Mouse (Mus musculus) ES-E14 (cell line): ENCODE data around the gene Fam178b. TPM values are rescaled to one million over a fixed set of nuclear protein-coding genes. Genes with fewer than 3 reads are reported as not detected.

Source experiments
- DNase-seq: peaks from one replicate; pipeline ENCODE4 v3.0.0-alpha.2; 2013; ENCODE audit warnings: low read depth, low spot score
- H3K27ac ChIP-seq: 2 replicates; pipeline ENCODE4 v1.5.1; 2012; ENCODE audit warnings: low read depth, mild to moderate bottlenecking, low read length, moderate library complexity, mixed read lengths; ENCODE audit not compliant: poor library complexity, insufficient read depth, severe bottlenecking
- H3K36me3 ChIP-seq: 2 replicates; pipeline ENCODE4 v1.6.1; 2012; ENCODE audit warnings: mild to moderate bottlenecking, low read length, moderate library complexity, mixed read lengths; ENCODE audit not compliant: control insufficient read depth, poor library complexity, insufficient read depth, severe bottlenecking
- H3K4me1 ChIP-seq, 2 experiments: fragments of 150-350 bp in 1 of 2; sonication (generic) in 1 of 2; 2 replicates each; pipeline ENCODE4 v1.6.1; 2012; ENCODE audit warnings: low read length in 2 of 2, mild to moderate bottlenecking in 1 of 2, mixed read lengths in 1 of 2; ENCODE audit not compliant: control insufficient read depth in 2 of 2, insufficient read depth in 2 of 2, poor library complexity in 1 of 2
- H3K4me3 ChIP-seq, 2 experiments: fragments of 150-350 bp in 1 of 2; sonication (generic) in 1 of 2; 2 replicates each; pipeline ENCODE4 v1.5.1; 2012; ENCODE audit warnings: low read length in 2 of 2, low read depth in 1 of 2, mild to moderate bottlenecking in 1 of 2, mixed read lengths in 1 of 2; ENCODE audit not compliant: insufficient read depth in 1 of 2, poor library complexity in 1 of 2, severe bottlenecking in 1 of 2
- H3K9ac ChIP-seq: 2 replicates; pipeline ENCODE4 v1.6.1; 2012; ENCODE audit warnings: low read depth, mild to moderate bottlenecking, low read length, mixed read lengths; ENCODE audit not compliant: poor library complexity, insufficient read depth, severe bottlenecking
- H3K9me3 ChIP-seq: fragments of 150-350 bp; sonication (generic); 2 replicates; pipeline ENCODE4 v1.6.1; 2012; ENCODE audit warnings: low read depth, mild to moderate bottlenecking, low read length; ENCODE audit not compliant: control insufficient read depth, insufficient read depth
- CHD2 ChIP-seq: IDR thresholded peaks from 2 replicates; pipeline ENCODE4 v1.6.1; 2014; ENCODE audit warnings: mild to moderate bottlenecking, low read depth, low read length, inconsistent platforms
- HCFC1 ChIP-seq: IDR thresholded peaks from 2 replicates; pipeline ENCODE4 v1.6.1; 2012; ENCODE audit warnings: low read length, inconsistent platforms, borderline replicate concordance; ENCODE audit not compliant: insufficient read depth
- MAFK ChIP-seq: IDR thresholded peaks from 2 replicates; pipeline ENCODE4 v1.6.1; 2014; ENCODE audit warnings: mild to moderate bottlenecking, low read depth, low read length, inconsistent platforms; ENCODE audit not compliant: insufficient read depth
- ZC3H11A ChIP-seq: IDR thresholded peaks from 2 replicates; pipeline ENCODE4 v1.6.1; 2012; ENCODE audit warnings: low read depth, mild to moderate bottlenecking, inconsistent platforms, low read length, borderline replicate concordance
- ZNF384 ChIP-seq: IDR thresholded peaks from 2 replicates; pipeline ENCODE4 v1.6.1; 2012; ENCODE audit warnings: low read depth, low read length, inconsistent platforms
- in situ Hi-C, 2 experiments: fragments of 600-800 bp; cut with MboI; formaldehyde crosslinking; loops; one replicate each; pipeline ENCODE4 v1.15.1; 2025; ENCODE audit warnings: low sequenced_read_pairs in 2 of 2, inconsistent platforms in 1 of 2; ENCODE audit not compliant: unreplicated experiment in 2 of 2
- total RNA-seq: library from RNA; depleted of rRNA; stranded (reverse); fragments of 300-350 nt; gene quantifications from 2 replicates; pipeline ENCODE4 v1.2.3, GENCODE M21; 2012

The Fam178b gene
- total RNA-seq, 1 experiment, result 8.0 TPM

DNA sequence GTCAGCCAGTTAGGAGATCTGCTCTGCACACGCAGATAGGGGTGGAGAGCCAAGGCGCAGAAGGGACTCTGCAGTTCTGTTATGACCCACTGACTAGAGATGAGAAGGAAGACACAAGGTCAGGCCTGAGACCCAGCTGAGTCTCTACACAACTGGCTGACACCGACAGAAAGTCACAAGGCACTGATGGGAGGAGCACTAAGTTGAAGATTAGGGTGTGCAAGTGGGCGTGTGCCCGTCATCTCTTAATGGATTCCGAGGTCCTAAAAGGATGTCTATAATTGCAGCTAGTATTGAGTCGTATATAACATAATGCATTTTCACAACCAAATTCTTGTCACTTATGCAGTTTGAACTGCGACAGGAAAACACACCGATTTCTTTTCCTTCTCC is 38.4 kb downstream of the Fam178b start:
- H3K27ac ChIP-seq, result no peak overlapping the region
- TF ChIP-seq ZC3H11A (no peak), MAFK (no peak), CHD2 (no peak), HCFC1 (no peak), ZNF384 (no peak)
- H3K4me3 ChIP-seq, result no peak overlapping the region
- H3K4me1 ChIP-seq, result peaks cover 0 to 11% of the 10 kb centered on the region in 2 experiments; a peak in 2 of 4 replicates
- DNase-seq, result no peak
- peaks cover 5% of the 10 kb centered on the region; the same call in 1 of the 2 replicates for H3K36me3 ChIP-seq
- no peaks in the 10 kb centered on the region for H3K9me3 ChIP-seq
- in situ Hi-C loops, result no loop called here
- H3K9ac ChIP-seq, result no peak overlapping the region

DNA sequence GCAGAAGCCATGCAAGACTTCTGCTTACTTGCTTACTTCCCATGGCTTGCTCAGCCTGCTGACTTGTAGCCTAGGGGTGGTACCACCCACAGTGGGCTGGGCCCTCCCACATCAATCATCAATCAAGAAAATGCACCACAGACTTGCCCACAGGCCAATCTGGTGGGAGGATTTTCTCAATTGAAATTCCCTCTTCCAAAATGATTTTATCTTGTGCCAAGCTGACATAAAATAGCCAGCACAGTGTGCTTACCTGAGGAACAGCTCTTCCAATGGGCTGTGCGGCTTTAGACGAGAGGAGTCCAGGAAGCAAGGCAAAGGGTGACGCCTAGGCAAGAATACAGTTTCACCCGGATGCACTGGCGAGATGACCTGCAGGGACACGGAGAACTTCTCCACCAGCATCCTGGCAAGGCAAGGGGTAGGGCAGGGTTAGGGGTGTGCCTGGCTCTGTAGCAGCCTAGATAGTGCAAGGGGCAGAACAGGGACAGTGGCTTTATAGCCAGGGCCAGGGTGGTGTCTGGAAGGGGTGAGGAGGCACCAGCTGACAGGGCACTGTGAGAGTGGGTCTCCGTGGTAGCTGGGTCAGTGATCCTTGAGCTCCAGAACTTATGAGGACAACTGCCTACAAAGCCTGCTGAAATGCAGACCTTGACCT is 38.9 kb downstream of the Fam178b start:
- peaks cover 0 to 11% of the 10 kb centered on the region in 2 experiments; a peak in 2 of 4 replicates for H3K4me1 ChIP-seq

DNA sequence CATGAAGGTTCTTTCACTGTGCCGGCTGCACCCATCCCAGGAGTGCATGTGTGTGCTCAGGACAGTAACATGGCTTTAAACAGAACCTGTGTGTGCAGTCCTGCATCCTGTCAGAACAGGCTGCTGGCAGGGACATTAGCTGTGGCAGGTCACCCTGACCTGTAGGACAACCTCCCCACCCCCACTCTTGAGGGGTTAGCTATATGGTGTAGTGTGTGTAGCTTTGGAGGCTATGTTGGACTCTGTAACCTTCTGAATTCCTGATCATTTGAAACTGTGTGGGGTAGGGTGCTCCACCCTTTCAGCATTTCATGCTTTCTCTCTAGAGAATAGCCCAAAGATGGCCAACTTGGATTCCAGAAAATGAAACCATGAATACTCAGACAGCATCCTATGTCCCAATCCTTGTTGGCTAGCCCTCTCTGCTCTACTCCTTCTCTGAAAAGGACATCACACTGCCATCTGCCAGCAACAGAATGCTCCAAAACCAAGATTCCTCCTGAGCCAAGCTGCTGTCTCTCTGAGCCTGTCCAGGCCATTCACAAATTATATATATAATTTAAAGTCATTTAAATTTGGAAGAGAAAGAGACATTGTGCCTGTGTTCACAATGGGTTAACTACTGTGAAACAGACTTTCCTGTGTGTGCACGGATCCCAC is 47.0 kb downstream of the Fam178b start:
- peaks cover 0 to 9% of the 10 kb centered on the region in 2 experiments; a peak in 1 of 4 replicates for H3K4me1 ChIP-seq
- no peak overlapping the region for H3K9ac ChIP-seq
- no peak for TF ChIP-seq ZNF384
- TF ChIP-seq CHD2, result no peak
- no peak for TF ChIP-seq HCFC1
- no peak for TF ChIP-seq MAFK
- TF ChIP-seq ZC3H11A, result no peak
- H3K9me3 ChIP-seq, result no peaks in the 10 kb centered on the region
- H3K27ac ChIP-seq, result no peak overlapping the region
- DNase-seq, result no peak
- in situ Hi-C loops, result no loop called here
- H3K4me3 ChIP-seq, result no peak overlapping the region
- peaks cover 15% of the 10 kb centered on the region for H3K36me3 ChIP-seq

More for the DNA sequence above, 38.9 kb downstream of the Fam178b start:
- Histone ChIP-seq H3K4me3 (no peak overlapping the region), H3K9me3 (no peaks in the 10 kb centered on the region), H3K27ac (no peak overlapping the region), H3K36me3 (peaks cover 5% of the 10 kb centered on the region; the same call in 1 of the 2 replicates), H3K9ac (no peak overlapping the region)
- TF ChIP-seq HCFC1 (no peak), ZC3H11A (no peak), ZNF384 (no peak), CHD2 (no peak), MAFK (no peak)
- DNase-seq, result no peak
- in situ Hi-C loops, result no loop called here

DNA sequence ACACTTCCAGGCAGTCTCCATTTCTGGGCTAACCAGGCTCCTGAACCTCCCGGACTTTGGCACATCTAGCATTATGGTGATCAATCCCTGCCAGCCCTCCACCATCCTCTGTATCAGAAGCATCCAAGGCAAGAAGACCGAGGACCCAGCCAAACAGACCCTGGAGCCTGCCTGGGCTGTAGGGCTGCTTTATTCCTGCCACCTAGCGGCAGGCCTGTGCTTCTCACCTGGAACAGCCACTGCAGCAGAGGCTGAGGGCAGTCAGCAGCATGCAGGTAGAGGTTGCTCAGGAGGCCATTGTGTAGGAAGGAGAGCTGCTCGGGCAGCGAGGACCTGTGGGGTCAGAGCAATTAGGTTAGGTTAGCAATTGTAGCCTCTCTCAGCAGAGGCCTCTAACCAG is 48.0 kb downstream of the Fam178b start:
- H3K27ac ChIP-seq, result no peak overlapping the region
- in situ Hi-C loops, result no loop called here
- DNase-seq, result peak; percentile 29
- H3K4me3 ChIP-seq, result no peak overlapping the region
- peaks cover 15% of the 10 kb centered on the region for H3K36me3 ChIP-seq
- H3K9ac ChIP-seq, result no peak overlapping the region
- no peaks in the 10 kb centered on the region for H3K9me3 ChIP-seq
- TF ChIP-seq CHD2, result no peak
- TF ChIP-seq ZNF384, result no peak
- no peak for TF ChIP-seq ZC3H11A
- TF ChIP-seq MAFK, result no peak
- no peak for TF ChIP-seq HCFC1
- H3K4me1 ChIP-seq, result peaks cover 0 to 13% of the 10 kb centered on the region in 2 experiments; a peak in 2 of 4 replicates
